Mouse (Mus musculus): ENCODE data around the gene Rbmxl2.

Rbmxl2 gene

GRCm38 (mm10) chr7:107209204-107209860 is at the start of gene Rbmxl2:
Gene Rbmxl2 (plus strand): TSS chr7:107209445.
- no peak for DNase-seq (ENCODE audit: low spot score)

GRCm38 (mm10) chr7:107166690-107167089 is 42.6 kb upstream of the Rbmxl2 start, which contains the start of gene Nlrp14:
Gene Nlrp14 (plus strand): TSS chr7:107166990.
- DNase-seq (ENCODE audit: low spot score): no peak

GRCm38 (mm10) chr7:107180406-107180805 is 28.8 kb upstream of the Rbmxl2 start:
- no peak for DNase-seq (ENCODE audit: low spot score)

GRCm38 (mm10) chr7:107201817-107202216 is 7.4 kb upstream of the Rbmxl2 start:
- DNase-seq (ENCODE audit: low spot score): no peak

- DNase-seq (ENCODE audit: low spot score): no peak
Measured at GRCm38 (mm10) chr7:107207843-107208242, 1.4 kb upstream of the Rbmxl2 start.

GRCm38 (mm10) chr7:107210126-107210576 is 906 bp downstream of the Rbmxl2 start:
- DNase-seq (ENCODE audit: low spot score): no peak

GRCm38 (mm10) chr7:107215723-107216122 is 6.5 kb downstream of the Rbmxl2 start:
- DNase-seq (ENCODE audit: low spot score): peak; percentile 32

- DNase-seq (ENCODE audit: low spot score): no peak
Measured at GRCm38 (mm10) chr7:107216845-107217244, 7.6 kb downstream of the Rbmxl2 start.

- no peak for DNase-seq (ENCODE audit: low spot score)
Measured at GRCm38 (mm10) chr7:107236854-107237253, 27.6 kb downstream of the Rbmxl2 start.

- peak; percentile 81 for DNase-seq (ENCODE audit: low spot score)
Measured at GRCm38 (mm10) chr7:107237498-107237897, 28.3 kb downstream of the Rbmxl2 start.

- no peak for DNase-seq (ENCODE audit: low spot score)
Measured at GRCm38 (mm10) chr7:107241371-107241883, 32.2 kb downstream of the Rbmxl2 start.

- no peak for DNase-seq (ENCODE audit: low spot score)
Measured at GRCm38 (mm10) chr7:107250211-107250985, 41.2 kb downstream of the Rbmxl2 start.

GRCm38 (mm10) chr7:107253355-107253754 is 44.1 kb downstream of the Rbmxl2 start:
- no peak for DNase-seq (ENCODE audit: low spot score)

- no peak for DNase-seq (ENCODE audit: low spot score)
Measured at GRCm38 (mm10) chr7:107259936-107260335, 50.7 kb downstream of the Rbmxl2 start.

Data from MN1 (cell line).